Mouse (Mus musculus): Measurements from ENCODE around the gene Fcgr1. TPM values are rescaled to one million over a fixed set of nuclear protein-coding genes. Genes with fewer than 3 reads are reported as not detected.
"Not testable (repeated sequence)": the region's sequence is repeated elsewhere in the genome, so short reads cannot be mapped to it uniquely, and the experiment has no call there.

Fcgr1 gene
- polyA plus RNA-seq, 1 experiment from 2014 or later, result 1.3 TPM

DNA sequence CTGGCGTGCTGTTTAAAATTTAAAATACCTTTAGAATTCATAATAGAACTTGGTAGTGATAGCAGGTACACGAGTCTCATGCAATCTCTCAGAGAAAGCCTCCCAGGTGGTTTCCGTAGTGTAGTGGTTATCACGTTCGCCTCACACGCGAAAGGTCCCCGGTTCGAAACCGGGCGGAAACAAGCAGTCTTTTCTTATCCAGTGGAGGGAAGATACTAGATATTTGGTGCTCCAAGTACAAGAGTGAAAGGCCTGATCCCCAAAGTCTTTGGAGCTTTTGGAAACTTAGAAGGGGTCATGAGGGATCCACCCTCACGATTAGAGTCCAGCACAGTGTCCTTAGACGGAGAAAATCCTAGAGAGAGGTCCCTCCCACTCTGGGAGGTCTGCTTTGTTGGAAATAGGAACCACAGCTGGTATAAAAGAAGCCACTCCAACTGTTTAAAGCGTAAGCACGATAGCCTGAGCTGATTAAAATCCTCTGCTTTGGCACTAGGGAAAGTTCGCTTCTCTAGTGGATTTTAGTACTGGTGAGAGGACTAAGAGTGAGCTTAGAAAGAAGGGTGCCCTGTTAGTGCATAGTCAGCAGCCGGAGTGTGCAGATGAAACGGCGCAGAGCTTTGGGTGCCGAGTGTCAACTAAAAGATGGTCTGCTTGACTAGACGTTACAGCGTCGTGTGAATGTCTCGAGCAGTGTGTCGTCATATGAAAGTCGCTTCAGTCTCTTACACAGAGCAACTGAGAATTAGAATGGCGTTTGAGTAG is 39.0 kb upstream of the Fcgr1 start:
- H3K4me3 ChIP-seq, result peak overlapping the region; percentile 50
- no peak overlapping the region for H3K27ac ChIP-seq (replicated peaks)
- H3K9me3 ChIP-seq, result no peaks in the 10 kb centered on the region
- H3K4me1 ChIP-seq, result peaks cover 26% of the 10 kb centered on the region
- peaks cover 89% of the 10 kb centered on the region for H3K27me3 ChIP-seq (replicated peaks; ENCODE audit: low read depth, poor library complexity, severe bottlenecking)
- WGBS, result 2% methylated on average over 27 of the region's 27 CpGs
- DNase-seq (ENCODE audit: low spot score), result peak; percentile 80
- no peaks in the 10 kb centered on the region for H3K36me3 ChIP-seq (replicated peaks)

DNA sequence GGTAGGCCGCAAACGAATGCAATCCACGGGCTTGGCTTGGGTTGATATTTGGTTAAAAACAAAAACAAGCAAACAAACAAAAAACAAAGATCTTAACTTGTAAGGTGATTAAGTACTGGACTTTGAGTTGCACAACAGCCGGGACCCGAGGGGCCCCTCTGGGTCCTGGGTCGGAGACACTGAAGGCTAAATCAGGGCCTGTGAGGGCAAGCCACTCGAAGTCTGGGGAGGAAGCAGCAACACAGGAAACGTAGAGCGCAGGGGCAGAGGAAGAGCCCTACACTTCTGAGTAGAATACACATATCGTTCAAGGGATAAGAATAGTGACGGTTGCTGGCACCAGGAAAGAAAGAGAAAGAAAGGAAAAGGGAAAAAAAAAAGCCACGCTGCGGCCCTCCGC is 38.2 kb upstream of the Fcgr1 start:
- WGBS, result 16% methylated on average over 14 of the region's 14 CpGs
- H3K36me3 ChIP-seq (replicated peaks), result no peaks in the 10 kb centered on the region
- DNase-seq (ENCODE audit: low spot score), result peak; percentile 18
- H3K9me3 ChIP-seq, result no peaks in the 10 kb centered on the region
- no peak overlapping the region for H3K27ac ChIP-seq (replicated peaks)
- peak overlapping the region; percentile 50 for H3K4me3 ChIP-seq
- H3K27me3 ChIP-seq (replicated peaks; ENCODE audit: low read depth, poor library complexity, severe bottlenecking), result peaks cover 81% of the 10 kb centered on the region
- H3K4me1 ChIP-seq, result peaks cover 33% of the 10 kb centered on the region

DNA sequence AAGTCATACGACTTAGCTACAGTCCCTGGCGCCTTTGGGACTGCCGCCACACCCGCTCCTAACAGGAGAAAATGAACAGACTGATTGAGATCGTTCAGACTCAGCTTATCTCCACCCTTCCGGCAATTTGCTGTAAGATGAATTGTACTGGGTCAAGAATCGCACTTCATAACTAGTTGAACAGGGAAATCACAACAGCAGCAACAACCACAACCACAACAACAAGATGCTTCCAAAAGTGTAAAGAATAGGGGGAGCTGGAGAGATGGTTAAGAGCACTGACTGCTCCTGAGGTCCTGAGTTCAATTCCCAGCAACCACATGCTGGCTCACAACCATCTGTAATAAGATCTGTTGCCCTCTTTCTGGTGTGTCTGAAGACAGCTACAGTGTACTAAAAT is 37.7 kb upstream of the Fcgr1 start:
- Histone ChIP-seq H3K27ac (replicated peaks) (no peak overlapping the region), H3K9me3 (no peaks in the 10 kb centered on the region), H3K4me1 (peaks cover 33% of the 10 kb centered on the region), H3K36me3 (replicated peaks) (no peaks in the 10 kb centered on the region), H3K4me3 (no peak overlapping the region), H3K27me3 (replicated peaks; ENCODE audit: low read depth, poor library complexity, severe bottlenecking) (peaks cover 79% of the 10 kb centered on the region)
- 66% methylated on average over 7 of the region's 7 CpGs for WGBS
- DNase-seq (ENCODE audit: low spot score), result no peak

DNA sequence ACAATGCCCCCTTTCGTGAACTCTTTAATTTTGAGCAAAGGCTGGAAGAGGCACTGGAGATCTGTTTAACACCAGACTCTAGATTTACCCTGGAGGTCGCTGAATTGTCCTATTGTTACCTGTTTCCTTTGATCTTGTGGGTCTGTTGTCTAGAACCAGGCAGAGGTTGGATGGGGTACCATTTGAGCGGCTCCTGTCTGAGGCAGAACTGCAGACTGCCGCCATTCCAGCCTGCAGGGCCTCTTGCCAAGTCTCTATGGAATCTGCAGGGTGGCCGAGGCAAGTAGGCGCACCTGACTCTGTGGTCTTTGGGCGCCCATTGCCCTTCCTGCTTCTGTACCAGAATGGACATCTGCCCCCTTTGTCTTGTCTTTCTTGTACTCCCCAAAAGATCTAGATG is 36.8 kb upstream of the Fcgr1 start:
- peaks cover 33% of the 10 kb centered on the region for H3K4me1 ChIP-seq
- no peaks in the 10 kb centered on the region for H3K36me3 ChIP-seq (replicated peaks)
- no peak for DNase-seq (ENCODE audit: low spot score)
- no peak overlapping the region for H3K4me3 ChIP-seq
- no peak overlapping the region for H3K27ac ChIP-seq (replicated peaks)
- no peaks in the 10 kb centered on the region for H3K9me3 ChIP-seq
- H3K27me3 ChIP-seq (replicated peaks; ENCODE audit: low read depth, poor library complexity, severe bottlenecking), result peaks cover 79% of the 10 kb centered on the region
- WGBS, result 66% methylated on average over 7 of the region's 7 CpGs

DNA sequence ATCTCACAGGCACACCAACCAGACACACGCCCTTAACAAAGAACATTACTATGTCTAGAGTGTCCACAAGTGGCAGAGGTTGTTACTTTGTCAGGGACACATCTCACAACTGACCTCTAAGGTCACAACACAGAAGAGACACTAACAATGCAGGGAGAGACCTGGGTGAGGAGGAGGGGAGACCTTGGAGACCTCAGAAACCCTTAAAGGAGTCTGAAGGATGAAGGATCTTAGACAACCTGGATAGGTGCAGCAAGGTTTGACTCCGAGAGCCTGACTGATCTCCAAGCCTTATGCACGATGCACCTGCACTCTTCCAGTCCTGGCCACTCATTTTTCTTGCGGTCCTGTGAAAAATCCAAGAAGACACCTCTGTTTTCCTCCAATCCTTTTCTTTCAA is 36.4 kb upstream of the Fcgr1 start:
- H3K27me3 ChIP-seq (replicated peaks; ENCODE audit: low read depth, poor library complexity, severe bottlenecking), result peaks cover 78% of the 10 kb centered on the region
- no peaks in the 10 kb centered on the region for H3K36me3 ChIP-seq (replicated peaks)
- DNase-seq (ENCODE audit: low spot score), result no peak
- H3K9me3 ChIP-seq, result no peaks in the 10 kb centered on the region
- H3K27ac ChIP-seq (replicated peaks), result no peak overlapping the region
- peaks cover 33% of the 10 kb centered on the region for H3K4me1 ChIP-seq
- H3K4me3 ChIP-seq, result no peak overlapping the region
- WGBS, result 86% methylated on average over 4 of the region's 4 CpGs

DNA sequence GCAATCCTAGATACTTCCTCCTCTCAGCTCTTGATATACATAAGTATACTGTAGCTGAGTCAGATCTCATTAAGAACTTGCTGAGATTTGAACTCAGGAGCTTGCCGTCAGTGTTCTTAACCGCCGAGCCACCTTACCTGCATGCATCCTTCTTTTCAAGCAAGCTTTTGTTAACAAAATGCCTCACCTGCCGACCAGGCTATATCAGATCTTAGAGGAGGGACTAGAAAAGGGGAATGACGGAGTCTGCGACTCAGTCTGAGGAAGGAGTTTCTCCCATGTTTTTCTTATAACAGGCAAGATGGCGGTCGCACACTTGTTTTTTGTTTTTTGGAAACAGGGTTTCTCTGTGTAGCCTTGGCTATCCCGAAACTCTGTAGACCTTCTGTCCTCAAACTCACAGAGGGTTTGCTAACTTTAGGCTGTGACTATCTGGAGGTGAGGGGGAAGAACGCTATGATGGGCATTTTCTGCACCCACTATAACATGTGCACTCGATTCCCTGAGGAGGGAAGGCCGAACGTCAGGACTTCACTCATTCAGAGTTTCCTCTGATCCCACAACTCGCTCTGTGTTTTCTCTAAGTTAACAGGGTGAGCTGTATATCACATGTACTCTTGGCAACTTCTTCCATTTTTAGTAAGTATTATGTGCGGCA is 35.1 kb upstream of the Fcgr1 start:
- Histone ChIP-seq H3K4me3 (peak overlapping the region; percentile 61), H3K9me3 (no peaks in the 10 kb centered on the region), H3K36me3 (replicated peaks) (no peaks in the 10 kb centered on the region), H3K4me1 (peaks cover 26% of the 10 kb centered on the region), H3K27me3 (replicated peaks; ENCODE audit: low read depth, poor library complexity, severe bottlenecking) (peaks cover 75% of the 10 kb centered on the region), H3K27ac (replicated peaks) (no peak overlapping the region)
- peak; percentile 63 for DNase-seq (ENCODE audit: low spot score)
- 16% methylated on average over 15 of the region's 15 CpGs for WGBS

DNA sequence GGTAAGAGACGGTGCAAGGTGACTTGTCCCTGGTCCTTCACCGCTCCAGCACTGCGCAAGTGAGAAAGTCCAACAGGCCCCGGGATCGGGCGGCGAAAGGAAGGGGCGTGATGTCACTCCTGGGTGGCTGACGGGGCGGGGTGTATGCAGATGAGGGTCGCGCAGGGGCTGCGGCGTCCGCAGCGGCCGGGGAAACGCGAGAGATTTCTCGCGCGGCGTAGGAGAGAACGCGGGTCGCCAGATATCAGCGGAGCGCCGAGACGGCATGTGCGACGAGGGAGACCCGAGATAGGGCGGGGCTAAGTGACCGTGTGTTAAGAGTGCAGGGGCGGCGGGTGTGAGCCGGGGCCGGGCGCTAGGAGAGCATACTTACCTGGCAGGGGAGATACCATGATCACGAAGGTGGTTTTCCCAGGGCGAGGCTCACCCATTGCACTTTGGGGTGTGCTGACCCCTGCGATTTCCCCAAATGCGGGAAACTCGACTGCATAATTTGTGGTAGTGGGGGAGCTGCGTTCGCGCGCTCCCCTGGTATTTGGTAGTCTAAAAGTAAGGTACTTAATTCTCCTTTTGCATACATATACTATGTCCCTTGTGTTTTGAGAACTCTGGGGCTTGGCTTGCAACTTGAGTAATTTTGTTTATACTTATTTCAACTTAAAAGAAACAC is 34.4 kb upstream of the Fcgr1 start:
- Histone ChIP-seq H3K27ac (replicated peaks) (peak overlapping the region; percentile 91), H3K4me1 (peaks cover 19% of the 10 kb centered on the region), H3K27me3 (replicated peaks; ENCODE audit: low read depth, poor library complexity, severe bottlenecking) (peaks cover 69% of the 10 kb centered on the region), H3K4me3 (peak overlapping the region; percentile 61)
- peak; percentile 77 for DNase-seq (ENCODE audit: low spot score)
- H3K9me3 ChIP-seq; H3K36me3 ChIP-seq (replicated peaks): not testable (repeated sequence)
- WGBS, result under 1% methylated on average over 49 of the region's 49 CpGs

DNA sequence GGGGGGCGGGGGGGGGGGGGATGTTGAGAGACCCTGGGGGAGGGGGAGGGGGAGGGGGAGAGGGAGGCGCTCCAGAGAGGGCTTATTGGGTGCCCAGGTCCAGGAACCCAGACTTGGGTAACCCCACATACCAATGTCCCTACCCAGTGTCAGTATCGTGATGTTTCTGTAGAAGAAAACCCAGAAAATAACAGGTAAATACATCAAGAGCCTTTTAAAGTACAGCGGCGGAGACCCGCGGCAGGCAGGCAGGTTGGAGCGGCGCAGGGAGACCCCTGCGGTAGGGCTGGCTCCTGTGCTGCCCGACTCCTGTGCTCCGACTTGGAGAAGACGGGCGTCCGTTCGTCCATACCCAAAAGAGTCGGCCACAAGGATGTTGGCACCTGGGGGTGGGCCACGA is 33.9 kb upstream of the Fcgr1 start:
- peak; percentile 59 for DNase-seq (ENCODE audit: low spot score)
- Histone ChIP-seq H3K27ac (replicated peaks) (no peak overlapping the region), H3K9me3 (no peaks in the 10 kb centered on the region), H3K27me3 (replicated peaks; ENCODE audit: low read depth, poor library complexity, severe bottlenecking) (peaks cover 63% of the 10 kb centered on the region), H3K4me1 (peaks cover 14% of the 10 kb centered on the region), H3K36me3 (replicated peaks) (no peaks in the 10 kb centered on the region), H3K4me3 (peak overlapping the region; percentile 61)
- WGBS, result 0% methylated on average over 18 of the region's 18 CpGs

DNA sequence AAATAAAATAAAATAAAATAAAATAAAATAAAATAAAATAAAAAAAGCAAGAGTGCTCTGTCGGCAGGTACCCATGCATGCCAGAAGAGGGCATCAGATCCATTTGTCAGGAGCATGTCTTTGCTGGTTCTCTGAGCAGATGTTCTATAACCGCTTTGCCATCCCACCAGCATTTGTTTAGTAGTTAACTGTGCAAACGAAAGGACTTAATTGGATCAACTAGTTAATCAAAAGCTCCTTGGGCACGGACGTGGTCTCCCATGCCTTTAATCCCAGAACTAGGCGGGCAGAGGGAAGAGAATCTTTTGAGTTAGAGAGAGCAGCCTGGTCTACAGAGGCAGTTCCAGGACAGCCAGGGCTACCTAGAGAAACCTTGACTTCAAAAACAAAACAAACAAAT is 33.4 kb upstream of the Fcgr1 start:
- peak; percentile 45 for DNase-seq (ENCODE audit: low spot score)
- peaks cover 9% of the 10 kb centered on the region for H3K4me1 ChIP-seq
- no peak overlapping the region for H3K27ac ChIP-seq (replicated peaks)
- WGBS, result 2% methylated on average over 6 of the region's 6 CpGs
- no peaks in the 10 kb centered on the region for H3K9me3 ChIP-seq
- no peaks in the 10 kb centered on the region for H3K36me3 ChIP-seq (replicated peaks)
- H3K4me3 ChIP-seq, result peak overlapping the region; percentile 61
- peaks cover 58% of the 10 kb centered on the region for H3K27me3 ChIP-seq (replicated peaks; ENCODE audit: low read depth, poor library complexity, severe bottlenecking)

DNA sequence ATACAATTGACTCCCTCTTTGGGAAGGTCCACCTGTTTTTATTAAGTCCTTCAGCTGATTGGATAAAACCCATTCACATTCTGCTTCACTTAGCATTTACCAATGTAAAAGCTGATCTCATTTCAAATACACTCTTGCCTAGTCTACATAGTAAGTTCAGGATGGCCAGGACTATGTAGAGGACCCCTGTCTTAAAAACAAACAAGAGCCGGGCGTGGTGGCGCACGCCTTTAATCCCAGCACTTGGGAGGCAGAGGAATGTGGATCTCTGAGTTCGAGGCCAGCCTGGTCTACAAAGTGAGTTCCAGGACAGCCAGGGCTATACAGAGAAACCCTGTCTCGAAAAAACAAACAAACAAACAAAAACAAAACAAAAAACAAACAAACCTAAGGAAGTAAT is 30.0 kb upstream of the Fcgr1 start:
- not testable (repeated sequence) for H3K4me1 ChIP-seq; H3K4me3 ChIP-seq; H3K36me3 ChIP-seq (replicated peaks); H3K27ac ChIP-seq (replicated peaks); H3K9me3 ChIP-seq; DNase-seq (ENCODE audit: low spot score)
- 67% methylated on average over 6 of the region's 6 CpGs for WGBS
- peaks cover 31% of the 10 kb centered on the region for H3K27me3 ChIP-seq (replicated peaks; ENCODE audit: low read depth, poor library complexity, severe bottlenecking)

DNA sequence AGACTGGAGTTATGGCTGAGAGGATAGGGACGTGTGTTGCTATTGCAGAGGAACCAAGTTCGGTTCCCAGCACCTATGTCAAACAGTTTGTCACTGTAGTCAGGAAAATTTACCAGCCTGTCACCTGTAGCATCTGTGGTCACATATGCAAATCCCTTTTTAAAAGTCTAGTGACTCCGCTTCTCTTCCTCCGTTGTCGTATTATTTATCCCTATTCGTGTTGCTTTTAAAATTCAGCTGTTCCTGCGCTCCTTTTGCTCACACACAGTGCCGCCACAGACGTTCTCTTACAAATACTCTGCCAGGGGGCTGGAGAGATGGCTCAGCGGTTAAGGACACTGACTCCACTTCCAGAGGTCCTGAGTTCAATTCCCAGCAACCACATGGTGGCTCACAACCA is 28.8 kb upstream of the Fcgr1 start:
- Histone ChIP-seq H3K9me3 (no peaks in the 10 kb centered on the region), H3K36me3 (replicated peaks) (no peaks in the 10 kb centered on the region), H3K4me3 (peak overlapping the region; percentile 19; the same call in 1 of the 2 replicates), H3K27me3 (replicated peaks; ENCODE audit: low read depth, poor library complexity, severe bottlenecking) (peaks cover 28% of the 10 kb centered on the region), H3K27ac (replicated peaks) (no peak overlapping the region), H3K4me1 (peaks cover 5% of the 10 kb centered on the region)
- 12% methylated on average over 10 of the region's 10 CpGs for WGBS
- no peak for DNase-seq (ENCODE audit: low spot score)

DNA sequence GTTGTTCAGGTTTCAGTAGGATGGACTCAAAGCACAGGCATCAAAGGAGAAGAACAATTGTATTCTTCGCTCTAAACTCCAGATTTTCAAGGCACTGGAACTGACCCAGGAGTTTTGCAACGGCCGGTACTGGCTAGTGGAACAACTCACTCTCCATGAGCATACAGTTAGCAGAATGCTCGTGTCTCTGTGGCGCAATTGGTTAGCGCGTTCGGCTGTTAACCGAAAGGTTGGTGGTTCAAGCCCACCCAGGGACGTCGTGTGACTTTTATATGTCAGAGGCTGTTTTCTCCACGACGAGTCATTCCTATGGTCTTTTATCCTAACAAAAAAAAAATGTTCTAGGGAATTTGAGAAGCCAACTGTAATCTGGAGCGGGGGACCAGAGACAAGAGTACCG is 28.1 kb upstream of the Fcgr1 start:
- peaks cover 28% of the 10 kb centered on the region for H3K27me3 ChIP-seq (replicated peaks; ENCODE audit: low read depth, poor library complexity, severe bottlenecking)
- peak overlapping the region; percentile 19 for H3K4me3 ChIP-seq
- WGBS, result 13% methylated on average over 15 of the region's 15 CpGs
- H3K9me3 ChIP-seq, result no peaks in the 10 kb centered on the region
- DNase-seq (ENCODE audit: low spot score), result peak; percentile 51
- no peak overlapping the region for H3K27ac ChIP-seq (replicated peaks)
- H3K4me1 ChIP-seq, result no peaks in the 10 kb centered on the region
- H3K36me3 ChIP-seq (replicated peaks), result no peaks in the 10 kb centered on the region

DNA sequence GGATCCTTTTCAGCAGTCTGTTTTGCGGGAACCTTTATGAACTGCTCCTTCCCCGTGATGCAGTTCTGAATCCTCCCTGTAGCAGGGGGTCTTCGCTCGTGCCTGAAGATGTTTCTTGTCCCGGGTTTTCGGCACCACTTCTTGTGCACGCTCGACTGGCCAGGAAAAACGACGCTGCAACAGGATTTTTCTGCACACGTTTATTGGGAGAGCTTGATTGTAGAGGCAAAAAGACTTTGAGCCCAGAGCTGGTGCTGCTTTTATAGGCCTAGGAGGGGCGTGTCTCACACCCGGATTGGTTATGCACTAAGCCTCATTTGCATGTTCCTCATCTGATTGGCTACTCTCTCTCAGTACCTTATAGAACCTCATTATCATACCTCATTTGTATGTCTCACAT is 26.2 kb upstream of the Fcgr1 start:
- H3K4me1 ChIP-seq; H3K4me3 ChIP-seq; H3K9me3 ChIP-seq; DNase-seq (ENCODE audit: low spot score); H3K36me3 ChIP-seq (replicated peaks); H3K27ac ChIP-seq (replicated peaks): not testable (repeated sequence)
- H3K27me3 ChIP-seq (replicated peaks; ENCODE audit: low read depth, poor library complexity, severe bottlenecking), result peaks cover 12% of the 10 kb centered on the region
- 96% methylated on average over 13 of the region's 13 CpGs for WGBS

Data from embryonic facial prominence, embryonic 10.5 days (tissue).